Mouse (Mus musculus) heart, embryonic 10.5 days (tissue): ENCODE measurements around the gene Bnc1. TPM values are rescaled to one million over a fixed set of nuclear protein-coding genes. Genes with fewer than 3 reads are reported as not detected.

Experiments
- DNase-seq: peaks from one replicate; pipeline ENCODE4 v3.0.0-alpha.2; 2017; ENCODE audit warnings: low spot score
- H3K27ac ChIP-seq: fragments of 300-500 bp; sonication (generic); 2 replicates; pipeline ENCODE4 v1.5.1; 2016; ENCODE audit warnings: mild to moderate bottlenecking
- H3K27me3 ChIP-seq: fragments of 300-500 bp; sonication (generic); 2 replicates; pipeline ENCODE4 v1.6.1; 2016; ENCODE audit warnings: mild to moderate bottlenecking; ENCODE audit not compliant: poor library complexity, insufficient read depth, severe bottlenecking
- H3K36me3 ChIP-seq: fragments of 300-500 bp; sonication (generic); 2 replicates; pipeline ENCODE4 v1.6.1; 2016; ENCODE audit warnings: mild to moderate bottlenecking, moderate library complexity
- H3K4me1 ChIP-seq: fragments of 300-500 bp; sonication (generic); 2 replicates; pipeline ENCODE4 v1.6.1; 2016; ENCODE audit warnings: mild to moderate bottlenecking
- H3K4me3 ChIP-seq: fragments of 300-500 bp; sonication (generic); 2 replicates; pipeline ENCODE4 v1.5.1; 2016; ENCODE audit warnings: mild to moderate bottlenecking, moderate library complexity
- H3K9me3 ChIP-seq: fragments of 300-500 bp; sonication (generic); 2 replicates; pipeline ENCODE4 v1.6.1; 2016; ENCODE audit warnings: mild to moderate bottlenecking, moderate library complexity
- WGBS: fragments of 180-500 bp; shearing (Covaris S2); methylation state at CpG from one replicate; pipeline ENCODE4 v1.1.7; 2016; 5-methylcytosine and 5-hydroxymethylcytosine counted together
- polyA plus RNA-seq: library from polyadenylated mRNA; unstranded; fragments of >200 nt; fragmentation: Nextera tagmentation; extraction: Ambion mirVana; gene quantifications from 2 replicates; pipeline ENCODE4 v1.2.1, GENCODE M21; 2016

Gene Bnc1
- polyA plus RNA-seq, 1 experiment from 2014 or later = 14.3 TPM

DNA sequence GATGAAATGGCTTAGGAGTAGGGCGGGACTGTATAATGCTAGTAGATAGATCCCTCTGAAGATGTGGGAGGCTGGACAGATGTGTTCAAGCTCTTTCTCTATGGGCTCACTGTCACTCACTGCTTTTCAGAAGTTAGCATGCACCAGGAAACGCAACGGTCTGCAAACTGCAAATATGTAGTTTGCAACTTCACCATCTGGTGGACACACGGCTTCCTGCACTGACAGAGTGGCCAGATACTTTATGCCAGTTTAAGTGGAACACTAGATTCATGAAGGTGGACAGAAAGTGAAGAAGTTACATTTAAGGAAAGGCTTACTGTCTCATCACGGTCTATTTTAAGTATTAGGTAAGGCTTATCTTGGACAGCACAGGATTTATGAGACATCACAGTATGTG lies 25.9 kb downstream of the Bnc1 start:
- Histone ChIP-seq H3K27me3 (no peaks in the 10 kb centered on the region; the same call in 1 of the 2 replicates), H3K4me1 (no peaks in the 10 kb centered on the region), H3K27ac (no peak overlapping the region), H3K4me3 (no peak overlapping the region), H3K9me3 (no peaks in the 10 kb centered on the region), H3K36me3 (no peaks in the 10 kb centered on the region)
- peak; percentile 59 for DNase-seq
- 78% methylated on average over 5 of the region's 5 CpGs for WGBS

GRCm38 (mm10) chr7:81959704-81960103 lies 32.4 kb downstream of the Bnc1 start:
- Histone ChIP-seq H3K27ac (no peak overlapping the region), H3K27me3 (peaks cover 10% of the 10 kb centered on the region; the same call in 1 of the 2 replicates), H3K4me1 (no peaks in the 10 kb centered on the region), H3K9me3 (no peaks in the 10 kb centered on the region), H3K4me3 (no peak overlapping the region), H3K36me3 (no peaks in the 10 kb centered on the region)
- peak; percentile 55 for DNase-seq
- WGBS = 2% methylated on average over 3 of the region's 3 CpGs

- H3K27me3 ChIP-seq = peaks cover 10% of the 10 kb centered on the region; the same call in 1 of the 2 replicates
- no peak for DNase-seq
Observed at GRCm38 (mm10) chr7:81954208-81954846, 37.8 kb downstream of the Bnc1 start.

GRCm38 (mm10) chr7:81950499-81950898 lies 41.6 kb downstream of the Bnc1 start:
- 84% methylated on average over 2 of the region's 2 CpGs for WGBS
- H3K27ac ChIP-seq = no peak overlapping the region
- peak; percentile 19 for DNase-seq
- 0 out of 2 replicates have a peak, but pooled peaks cover 6% of the 10 kb centered on the region for H3K27me3 ChIP-seq
- no peaks in the 10 kb centered on the region for H3K9me3 ChIP-seq
- H3K4me3 ChIP-seq = no peak overlapping the region
- H3K36me3 ChIP-seq = no peaks in the 10 kb centered on the region
- H3K4me1 ChIP-seq = no peaks in the 10 kb centered on the region

More at GRCm38 (mm10) chr7:81954208-81954846, 37.8 kb downstream of the Bnc1 start:
- Histone ChIP-seq H3K4me3 (no peak overlapping the region), H3K36me3 (no peaks in the 10 kb centered on the region), H3K4me1 (no peaks in the 10 kb centered on the region), H3K27ac (no peak overlapping the region), H3K9me3 (no peaks in the 10 kb centered on the region)

GRCm38 (mm10) chr7:81945398-81945797 lies 46.7 kb downstream of the Bnc1 start:
- WGBS = 19% methylated on average over 4 of the region's 4 CpGs
- Histone ChIP-seq H3K36me3 (no peaks in the 10 kb centered on the region), H3K27me3 (no peaks in the 10 kb centered on the region), H3K9me3 (no peaks in the 10 kb centered on the region), H3K27ac (no peak overlapping the region), H3K4me3 (no peak overlapping the region), H3K4me1 (0 out of 2 replicates have a peak, but pooled peaks cover 3% of the 10 kb centered on the region)
- no peak for DNase-seq

GRCm38 (mm10) chr7:81934806-81935205 lies 57.3 kb downstream of the Bnc1 start:
- Histone ChIP-seq H3K27ac (peak overlapping the region; percentile 94), H3K36me3 (no peaks in the 10 kb centered on the region), H3K4me1 (peaks cover 9% of the 10 kb centered on the region; the same call in 1 of the 2 replicates), H3K27me3 (peaks cover 31% of the 10 kb centered on the region), H3K9me3 (no peaks in the 10 kb centered on the region), H3K4me3 (peak overlapping the region; percentile 80)
- 12% methylated on average over 5 of the region's 5 CpGs for WGBS
- no peak for DNase-seq

DNA sequence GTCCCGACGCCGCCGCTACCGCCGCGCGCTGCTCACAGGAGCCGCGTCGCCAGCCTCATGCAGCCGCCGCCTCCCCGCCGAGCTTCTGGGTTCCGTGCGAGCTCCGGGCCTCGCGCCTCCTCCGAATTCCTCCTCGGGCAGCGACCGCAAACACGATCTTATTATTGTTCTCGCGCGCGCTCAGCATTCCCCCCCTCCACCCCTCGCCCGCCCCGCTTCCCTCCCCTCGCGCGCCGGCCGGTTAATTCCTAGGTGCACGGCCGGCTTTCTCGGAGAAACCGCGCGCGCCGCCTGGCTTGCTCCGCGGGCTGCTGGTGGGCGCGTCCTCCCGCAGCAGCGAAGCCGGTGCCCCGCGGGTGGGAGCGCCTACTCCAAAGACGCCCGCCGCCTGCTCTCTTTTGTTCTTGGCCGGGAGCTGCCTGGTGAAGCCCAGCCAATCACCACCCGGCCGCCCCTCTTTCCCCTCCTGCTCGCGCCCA lies 57.8 kb downstream of the Bnc1 start, which contains the start of gene Hdgfl3:
Gene Hdgfl3 (minus strand): TSS at position 207 of the 479 bp plus-strand sequence.
- H3K4me3 ChIP-seq = peak within 1 kb of the TSS; percentile 80
- peak; percentile 84 for DNase-seq
- no peaks in the 10 kb centered on the region for H3K9me3 ChIP-seq
- WGBS = 0% methylated on average over 55 of the region's 63 CpGs
- peaks cover 31% of the 10 kb centered on the region for H3K27me3 ChIP-seq
- peaks cover 9% of the 10 kb centered on the region; the same call in 1 of the 2 replicates for H3K4me1 ChIP-seq
- H3K36me3 ChIP-seq = no peaks in the 10 kb centered on the region
- H3K27ac ChIP-seq = peak within 1 kb of the TSS; percentile 94

- Histone ChIP-seq H3K4me1 (peaks cover 9% of the 10 kb centered on the region; the same call in 1 of the 2 replicates), H3K36me3 (no peaks in the 10 kb centered on the region), H3K4me3 (peak overlapping the region; percentile 80), H3K27ac (peak overlapping the region; percentile 94), H3K9me3 (no peaks in the 10 kb centered on the region), H3K27me3 (peaks cover 31% of the 10 kb centered on the region)
- WGBS = under 1% methylated on average over 101 of the region's 103 CpGs
- DNase-seq = peak; percentile 80
Observed at GRCm38 (mm10) chr7:81933601-81934266, 58.4 kb downstream of the Bnc1 start.

DNA sequence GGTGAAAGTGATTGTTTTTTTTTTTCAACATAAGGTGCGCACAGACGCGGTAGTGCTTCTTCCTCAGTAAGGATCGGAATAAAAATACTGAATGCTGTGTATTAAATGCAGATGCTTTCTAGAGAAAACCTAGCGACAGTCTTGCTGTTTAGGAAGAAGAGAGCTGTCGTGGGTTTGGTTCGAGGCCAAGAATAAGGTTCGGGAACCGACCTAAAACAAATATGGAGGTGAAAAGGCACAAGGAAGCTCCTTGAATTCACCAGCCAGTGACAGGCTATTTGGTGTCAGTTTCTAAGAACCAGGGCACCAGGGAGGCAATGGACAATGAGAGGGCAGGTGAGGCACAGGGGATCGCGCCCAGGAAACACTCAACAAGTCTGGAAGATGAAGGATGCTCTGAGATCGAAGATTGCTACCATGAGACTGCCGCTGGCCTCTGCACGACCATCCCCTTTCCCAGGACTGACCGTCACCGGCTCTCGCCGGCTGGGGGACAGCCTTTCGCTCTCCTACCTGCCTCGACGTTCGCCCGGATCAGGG lies 59.0 kb downstream of the Bnc1 start:
- 9% methylated on average over 23 of the region's 23 CpGs for WGBS
- no peak for DNase-seq

GRCm38 (mm10) chr7:81932521-81933045 lies 59.5 kb downstream of the Bnc1 start:
- no peak for DNase-seq
- Histone ChIP-seq H3K27me3 (peaks cover 31% of the 10 kb centered on the region), H3K9me3 (no peaks in the 10 kb centered on the region), H3K36me3 (no peaks in the 10 kb centered on the region), H3K27ac (no peak overlapping the region), H3K4me3 (peak overlapping the region; percentile 80), H3K4me1 (peaks cover 15% of the 10 kb centered on the region)
- 47% methylated on average over 5 of the region's 5 CpGs for WGBS

More for the DNA sequence above, 59.0 kb downstream of the Bnc1 start:
- H3K4me1 ChIP-seq = peaks cover 14% of the 10 kb centered on the region
- H3K9me3 ChIP-seq = no peaks in the 10 kb centered on the region
- peaks cover 31% of the 10 kb centered on the region for H3K27me3 ChIP-seq
- H3K36me3 ChIP-seq = no peaks in the 10 kb centered on the region
- peak overlapping the region; percentile 80 for H3K4me3 ChIP-seq
- peak overlapping the region; percentile 94 for H3K27ac ChIP-seq

GRCm38 (mm10) chr7:81928998-81929397 lies 63.1 kb downstream of the Bnc1 start:
- peaks cover 2% of the 10 kb centered on the region; the same call in 1 of the 2 replicates for H3K27me3 ChIP-seq
- H3K36me3 ChIP-seq = no peaks in the 10 kb centered on the region
- 76% methylated on average over 7 of the region's 7 CpGs for WGBS
- H3K9me3 ChIP-seq = no peaks in the 10 kb centered on the region
- DNase-seq = no peak
- H3K4me1 ChIP-seq = peaks cover 11% of the 10 kb centered on the region
- H3K4me3 ChIP-seq = no peak overlapping the region
- no peak overlapping the region for H3K27ac ChIP-seq

- no peaks in the 10 kb centered on the region for H3K9me3 ChIP-seq
- no peaks in the 10 kb centered on the region for H3K4me1 ChIP-seq
- 73% methylated on average over 1 of the region's 1 CpGs for WGBS
- no peak overlapping the region for H3K4me3 ChIP-seq
- DNase-seq = no peak
- H3K27me3 ChIP-seq = no peaks in the 10 kb centered on the region
- no peak overlapping the region for H3K27ac ChIP-seq
- H3K36me3 ChIP-seq = no peaks in the 10 kb centered on the region
Observed at GRCm38 (mm10) chr7:81921379-81921952, 70.6 kb downstream of the Bnc1 start.
